Mouse (Mus musculus): Measurements from ENCODE around the gene Spats2.

Spats2 gene

DNA sequence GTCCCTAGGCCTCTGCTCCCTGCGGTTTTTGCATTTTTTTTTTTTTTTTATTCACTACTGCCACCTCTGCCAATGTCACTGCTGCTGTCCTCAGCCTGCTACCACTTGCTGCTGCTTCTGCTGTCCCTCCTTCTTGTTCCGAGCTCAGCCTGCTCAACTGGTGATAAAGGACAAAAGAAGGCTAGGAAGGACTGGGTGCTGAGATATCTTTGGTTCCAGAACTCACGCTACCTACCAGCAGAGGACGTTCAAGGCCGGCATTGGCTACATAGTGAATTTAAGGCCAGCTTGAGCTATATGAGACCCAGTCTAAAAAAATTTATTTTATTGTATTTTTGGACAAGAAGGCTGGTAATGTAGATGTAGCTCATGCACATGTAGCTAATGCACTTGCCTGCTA, 12.7 kb downstream of the Spats2 start:
- peak; percentile 52 for DNase-seq (ENCODE audit: extremely low read depth, low read depth)

DNA sequence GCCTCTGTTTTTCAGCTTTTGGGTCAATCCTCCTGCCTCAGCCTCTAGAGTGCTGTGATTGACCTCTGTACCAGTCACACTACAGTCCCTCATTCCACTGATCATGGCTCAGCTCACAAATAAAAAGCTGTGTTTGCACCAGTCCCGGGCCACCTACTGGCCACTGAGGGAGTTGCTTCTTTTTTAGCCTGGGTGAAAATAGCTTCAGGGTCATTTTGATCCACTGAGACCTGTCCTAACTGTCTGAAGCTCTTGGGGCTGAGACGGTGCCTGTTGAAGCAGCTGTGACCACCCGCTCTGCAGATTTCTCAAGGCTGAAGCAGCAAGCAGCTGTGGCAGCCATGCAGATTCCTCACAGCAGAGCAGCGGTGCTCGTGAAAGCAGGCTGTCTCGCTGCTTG, 14.0 kb downstream of the Spats2 start:
- no peak for DNase-seq (ENCODE audit: extremely low read depth, low read depth)

DNA sequence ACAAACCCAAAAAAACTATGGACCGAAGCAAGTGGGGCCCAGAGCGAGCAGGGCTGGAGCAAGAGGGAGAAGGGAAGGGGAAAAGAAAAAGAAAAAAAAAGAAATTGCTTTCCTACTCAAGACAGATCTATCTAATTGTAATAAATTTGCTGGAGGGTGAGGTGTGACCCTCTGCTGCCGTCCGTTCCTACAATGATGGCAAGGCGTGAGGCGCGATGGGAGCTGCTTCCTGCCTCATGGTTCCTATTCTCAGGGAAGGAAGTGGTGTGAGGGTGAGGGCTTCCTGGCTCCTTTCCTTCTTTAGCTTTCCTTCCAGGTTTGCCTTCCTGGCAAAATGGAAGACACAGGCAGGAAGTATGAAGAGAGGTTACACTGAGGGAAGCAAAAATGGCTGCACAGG, 24.8 kb downstream of the Spats2 start:
- no peak for DNase-seq (ENCODE audit: extremely low read depth, low read depth)

DNA sequence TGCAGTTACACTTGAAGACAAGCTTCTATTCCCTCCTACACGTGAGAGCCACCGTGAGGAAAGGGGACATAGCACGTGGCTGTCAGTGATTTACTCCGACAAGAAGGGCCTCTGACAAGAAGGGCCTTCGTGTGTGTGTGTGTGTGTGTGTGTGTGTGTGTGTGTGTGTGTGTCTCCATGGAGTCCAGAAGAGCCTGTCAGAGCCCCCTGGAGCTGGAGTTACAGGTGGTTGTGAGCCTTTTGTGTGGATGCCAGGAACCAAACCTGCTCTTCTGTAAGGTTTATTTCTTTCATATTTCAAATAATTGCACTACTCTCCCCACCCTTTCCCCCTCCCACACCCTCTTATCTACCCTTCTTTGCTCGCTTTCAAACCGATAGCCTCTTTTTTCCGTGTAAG, 25.6 kb downstream of the Spats2 start:
- DNase-seq (ENCODE audit: extremely low read depth, low read depth) = no peak

DNA sequence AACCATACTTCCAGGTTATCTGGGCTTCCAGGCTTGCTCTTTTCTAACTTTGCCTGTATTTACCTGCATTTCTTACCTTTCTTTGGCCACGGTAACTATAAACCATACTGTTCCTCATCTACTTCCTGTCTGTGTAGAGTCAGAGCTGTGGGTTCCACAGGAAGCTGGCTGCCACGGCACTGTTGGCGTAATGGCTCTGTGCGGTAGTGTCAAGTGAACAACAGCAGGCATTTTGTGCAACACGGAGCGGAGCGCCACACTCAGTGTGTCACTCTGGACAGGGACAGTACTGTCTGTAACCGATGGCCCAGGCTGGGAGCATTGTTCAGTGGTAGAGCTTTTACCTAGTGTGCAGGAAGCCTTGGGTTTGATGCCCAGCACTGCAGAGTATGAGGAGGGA, 27.8 kb downstream of the Spats2 start:
- no peak for DNase-seq (ENCODE audit: extremely low read depth, low read depth)

DNA sequence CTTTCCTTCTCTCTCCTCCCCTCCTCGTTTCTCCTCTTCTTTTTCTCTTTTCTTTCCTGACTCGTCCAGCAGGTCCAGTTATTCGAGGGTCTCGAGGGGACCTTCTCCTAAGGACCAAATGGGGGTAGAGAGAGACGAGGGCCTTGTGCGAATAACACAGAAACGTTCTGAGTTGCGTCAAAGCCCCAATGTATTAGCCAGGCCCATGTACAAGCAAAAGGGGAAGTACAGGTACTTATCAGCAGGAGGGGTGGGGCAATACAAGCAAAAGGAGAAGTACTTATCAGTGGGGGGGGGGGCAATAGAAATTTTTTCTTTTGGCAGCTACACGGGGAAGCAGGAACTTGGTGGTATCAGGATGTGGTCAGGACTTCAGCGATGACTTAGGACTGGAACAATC, 28.8 kb downstream of the Spats2 start:
- peak; percentile 44 for DNase-seq (ENCODE audit: extremely low read depth, low read depth)

DNA sequence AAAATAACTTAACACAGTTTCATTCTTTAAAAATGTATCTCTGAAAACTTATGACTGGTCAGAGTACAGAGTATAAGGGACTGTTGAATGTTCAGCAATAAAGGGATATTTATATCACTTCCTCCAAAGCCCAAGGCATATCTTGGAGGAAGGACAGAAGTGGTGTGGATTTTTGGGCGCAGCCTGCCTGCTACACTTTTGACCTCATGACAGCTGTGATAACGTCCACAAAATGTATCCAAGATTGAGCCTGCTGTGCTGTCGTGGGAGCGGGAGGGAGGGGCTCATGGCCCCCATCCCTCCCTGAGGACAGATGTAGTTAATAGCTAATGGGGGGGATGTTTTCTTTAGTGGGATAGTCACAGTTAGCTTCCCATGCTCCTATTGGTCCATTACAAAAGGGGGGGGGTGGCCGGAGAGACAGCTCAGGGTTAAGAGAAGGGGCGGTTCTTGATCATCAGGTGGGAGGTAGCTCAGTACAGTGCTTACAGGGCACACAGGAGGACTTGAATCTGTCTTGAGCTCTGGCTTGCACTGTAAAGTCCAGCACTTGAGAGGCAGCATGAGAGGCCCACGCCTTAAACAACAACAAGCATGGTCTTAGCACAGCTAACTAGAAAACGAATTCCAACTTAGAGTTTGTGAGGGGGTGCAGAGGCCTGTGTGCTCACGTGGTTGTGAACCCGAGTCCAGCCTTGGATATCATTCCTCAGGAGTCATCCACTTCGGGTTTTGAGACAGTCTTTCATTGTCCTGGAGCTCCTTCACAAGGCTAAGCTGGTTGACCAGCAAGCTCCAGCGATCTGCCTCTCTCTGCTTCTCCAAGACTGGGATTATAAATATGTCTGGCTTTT, 38.0 kb downstream of the Spats2 start:
- DNase-seq (ENCODE audit: extremely low read depth, low read depth) = no peak

DNA sequence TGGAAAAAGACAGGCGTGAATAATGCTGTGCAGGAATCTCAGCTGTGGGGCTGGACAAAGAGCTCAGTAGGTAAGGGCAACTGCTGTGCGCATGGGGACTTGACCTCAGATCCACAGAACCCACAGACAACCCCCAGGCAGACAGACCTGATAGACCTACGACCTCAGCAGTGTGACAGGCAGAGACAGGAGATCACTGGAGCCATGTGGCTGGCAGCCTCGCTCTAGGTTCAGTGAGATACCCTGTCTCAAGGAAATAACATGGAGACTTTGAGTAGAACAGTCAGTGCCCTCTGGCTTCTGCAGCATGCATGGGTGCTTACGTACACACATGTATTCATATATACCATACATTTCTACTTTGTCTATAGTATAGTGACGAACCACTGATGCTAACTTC, 46.4 kb downstream of the Spats2 start:
- DNase-seq (ENCODE audit: extremely low read depth, low read depth) = no peak

DNA sequence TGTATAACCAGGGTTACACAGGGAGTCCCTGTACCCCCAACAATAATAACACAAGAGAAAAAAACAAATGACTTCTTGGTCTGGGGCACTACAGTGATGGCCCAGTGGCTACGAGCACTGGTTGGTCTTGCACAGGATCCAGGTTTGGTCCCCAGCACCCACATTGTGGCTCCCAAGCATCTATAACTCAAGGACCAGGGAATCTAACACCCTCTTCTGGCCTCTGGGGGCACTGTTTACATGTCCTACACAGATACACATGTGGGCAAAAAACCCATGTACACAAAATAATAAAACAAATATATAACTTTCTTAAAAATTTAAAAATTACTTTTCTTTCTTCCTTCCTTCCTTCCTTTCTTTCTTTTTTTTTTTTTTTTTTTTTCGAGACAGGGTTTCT, 53.9 kb downstream of the Spats2 start:
- no peak for DNase-seq (ENCODE audit: extremely low read depth, low read depth)

DNA sequence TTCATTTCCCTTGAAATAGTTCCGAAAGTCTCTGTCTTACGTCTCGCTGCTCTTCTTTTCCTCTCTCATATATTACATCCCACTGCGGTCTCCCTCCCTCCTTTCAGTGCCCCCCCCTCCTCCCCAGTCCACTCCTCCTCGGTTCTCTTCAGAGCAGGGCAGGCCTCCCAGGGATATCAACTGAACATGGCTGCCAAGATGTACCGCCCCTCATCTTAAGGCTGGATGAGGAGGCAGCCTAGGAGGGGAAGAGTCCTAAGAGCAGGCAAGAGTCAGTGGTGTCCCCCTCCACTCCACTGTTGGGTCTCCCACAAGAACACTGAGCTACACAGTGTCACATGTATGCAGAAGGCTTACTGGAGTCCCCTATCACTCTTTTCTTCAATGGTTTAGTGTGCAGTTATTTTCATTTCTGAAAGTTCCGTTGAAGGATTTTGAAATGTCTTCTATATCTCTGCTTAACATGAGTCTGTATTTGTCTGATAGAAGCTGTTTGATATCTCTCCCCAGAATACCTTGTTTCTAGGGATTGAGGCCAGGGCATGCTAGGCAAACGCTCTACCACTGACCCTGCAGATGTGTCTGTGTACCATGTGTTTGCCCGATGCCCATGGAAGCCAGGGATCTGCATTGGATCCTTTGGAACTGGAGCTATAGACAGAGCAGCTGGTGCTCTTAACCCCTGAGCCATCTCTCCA, 58.6 kb downstream of the Spats2 start:
- no peak for DNase-seq (ENCODE audit: extremely low read depth, low read depth)

DNA sequence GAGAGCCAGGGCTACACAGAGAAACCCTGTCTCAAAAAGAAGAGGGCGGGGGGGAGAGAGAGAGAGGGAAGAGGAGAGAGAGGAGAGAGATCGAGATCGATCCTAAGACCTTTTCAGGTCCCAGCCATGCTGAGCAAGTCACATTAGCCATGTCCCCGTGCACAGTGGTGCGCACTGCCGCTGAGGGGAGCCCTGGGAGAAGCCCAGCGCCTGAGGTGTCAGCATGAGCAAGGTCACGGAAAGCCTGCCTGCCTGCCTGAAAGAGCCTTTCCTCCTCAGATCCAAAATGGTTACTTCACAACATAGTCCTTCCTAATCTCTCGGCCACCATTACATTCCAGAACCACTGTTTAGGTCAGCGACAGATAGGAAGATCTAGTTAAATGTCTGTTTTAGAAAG, 68.6 kb downstream of the Spats2 start:
- no peak for DNase-seq (ENCODE audit: extremely low read depth, low read depth)

DNA sequence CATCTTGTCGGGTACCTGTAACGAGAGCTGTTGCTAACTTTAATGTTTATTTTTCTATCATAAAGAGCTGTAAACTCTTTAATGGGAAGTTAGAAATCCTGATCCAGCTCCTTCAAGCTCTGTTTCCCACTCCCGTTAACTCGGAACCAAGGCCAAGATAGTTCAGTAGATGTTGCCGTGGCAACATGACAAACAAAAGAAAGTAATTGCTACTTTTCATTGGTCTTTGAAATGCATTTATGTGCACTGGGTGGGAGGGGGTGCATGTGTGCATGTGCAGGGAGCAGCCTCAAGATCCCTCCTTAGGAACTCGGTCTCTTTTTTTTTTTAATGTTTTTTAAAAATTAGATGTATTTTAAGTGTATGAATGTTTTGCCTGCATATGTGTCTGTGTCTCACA, 69.3 kb downstream of the Spats2 start:
- DNase-seq (ENCODE audit: extremely low read depth, low read depth) = no peak

DNA sequence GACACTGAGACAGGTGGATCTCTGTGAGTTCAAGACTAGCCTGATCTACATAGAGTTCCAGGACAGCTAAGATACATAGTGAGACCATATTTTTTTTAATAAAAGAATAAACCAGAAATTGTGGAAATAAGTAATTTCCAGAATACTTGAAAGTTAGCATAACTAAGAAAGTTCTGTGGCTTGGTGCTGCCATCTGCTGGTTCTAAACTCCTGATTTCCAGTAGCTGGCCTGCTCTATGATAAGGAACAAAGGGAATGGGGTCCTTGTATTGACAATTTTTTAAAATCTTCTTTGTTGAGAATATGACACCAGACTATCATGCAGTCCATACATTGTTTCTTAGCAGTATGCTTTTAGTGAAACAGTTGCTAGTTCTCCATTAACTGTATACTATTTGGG, 73.0 kb downstream of the Spats2 start:
- DNase-seq (ENCODE audit: extremely low read depth, low read depth) = no peak

DNA sequence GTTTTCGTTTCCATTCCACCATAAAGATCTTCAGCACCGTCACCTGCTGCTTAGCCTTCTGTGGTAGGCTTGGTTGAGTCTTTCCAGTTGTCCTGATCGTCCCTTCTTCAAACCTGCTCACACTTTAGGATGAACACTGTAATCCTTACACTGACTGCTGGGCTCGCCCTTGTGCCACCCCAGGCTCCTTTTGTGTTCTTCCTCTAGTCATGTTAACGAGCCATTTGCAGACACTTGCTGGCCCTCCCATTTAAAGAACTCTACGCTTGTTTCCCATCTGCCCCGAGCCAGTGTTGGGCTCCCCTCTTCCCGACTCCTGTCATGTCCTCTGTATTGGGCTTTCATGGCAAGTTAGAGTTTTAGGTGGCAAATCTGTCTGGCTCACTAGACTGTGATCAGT, 80.2 kb downstream of the Spats2 start:
- no peak for DNase-seq (ENCODE audit: extremely low read depth, low read depth)

DNA sequence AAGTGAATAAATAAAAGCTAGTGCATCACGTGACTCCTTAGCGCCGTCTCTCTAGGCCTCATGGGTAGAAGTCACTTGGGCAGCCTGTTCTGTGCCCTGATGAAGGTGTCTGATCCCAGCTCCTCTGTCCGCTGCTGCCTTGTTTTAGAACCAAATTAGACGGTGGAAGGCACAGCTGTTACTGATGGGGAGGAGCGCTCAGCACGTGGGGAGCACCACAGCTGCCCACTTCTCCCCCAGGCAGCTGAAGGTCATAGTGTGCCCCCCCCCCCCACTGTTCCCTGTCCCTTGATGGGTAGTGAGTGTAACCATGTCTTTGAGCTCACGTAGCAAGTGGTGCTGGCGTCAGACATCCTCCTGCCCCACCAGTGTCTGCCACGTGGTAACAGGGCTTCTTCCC, 87.5 kb downstream of the Spats2 start:
- DNase-seq (ENCODE audit: extremely low read depth, low read depth) = no peak

DNA sequence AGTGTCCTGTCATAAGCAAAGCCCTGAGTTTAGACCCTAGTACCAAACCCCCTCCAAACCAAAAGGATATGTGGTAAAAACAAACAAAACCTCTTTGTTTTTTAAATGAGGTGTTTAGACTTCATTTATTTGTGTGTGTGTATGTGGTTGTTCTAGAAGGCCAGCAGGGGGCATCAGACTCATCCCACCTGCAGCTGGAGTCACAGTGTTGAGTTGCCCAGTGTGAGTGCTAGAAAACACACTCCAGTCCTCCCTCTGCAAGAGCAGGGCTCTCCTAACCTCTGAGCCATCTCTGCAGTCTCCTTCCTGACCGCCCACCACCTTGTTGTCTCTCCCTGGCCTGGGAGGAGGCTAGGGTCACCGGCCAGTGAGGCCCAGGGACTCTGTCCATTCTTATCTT, 89.2 kb downstream of the Spats2 start:
- peak; percentile 61 for DNase-seq (ENCODE audit: extremely low read depth, low read depth)

DNA sequence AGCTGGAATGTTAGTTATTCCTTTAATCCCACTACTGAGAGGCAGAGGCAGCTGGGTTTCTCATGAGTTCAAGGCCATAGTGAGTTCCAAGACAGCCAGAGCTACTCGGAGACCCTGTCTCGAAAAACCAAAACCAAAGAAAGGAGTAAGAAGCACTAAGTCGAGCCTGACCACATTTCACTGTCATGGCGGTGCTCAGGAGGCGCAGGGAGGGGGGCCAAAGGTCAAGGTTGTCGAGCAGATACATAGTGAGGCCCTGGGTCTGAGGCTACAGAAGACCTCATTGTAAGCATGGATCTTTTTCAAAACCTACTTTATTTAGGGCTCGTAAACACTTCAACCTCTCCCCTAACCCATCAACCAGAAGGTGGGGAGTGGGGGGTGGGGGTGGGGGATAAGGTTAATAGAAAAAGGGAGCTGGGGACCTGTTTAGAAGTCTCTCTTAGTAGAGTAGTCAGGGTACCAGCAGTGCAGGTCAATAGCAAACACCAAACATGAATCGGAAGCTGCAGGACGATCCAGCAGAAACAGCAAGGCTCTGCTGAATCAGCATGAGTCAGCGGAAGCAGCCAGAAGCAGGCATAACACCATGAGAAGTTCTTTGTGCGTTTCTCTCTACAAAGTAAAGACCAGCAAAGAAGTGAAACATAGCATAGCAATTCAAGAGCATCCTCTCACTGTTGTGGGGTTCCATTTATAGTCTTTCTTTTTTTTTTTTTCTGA, 90.2 kb downstream of the Spats2 start:
- DNase-seq (ENCODE audit: extremely low read depth, low read depth) = no peak

DNA sequence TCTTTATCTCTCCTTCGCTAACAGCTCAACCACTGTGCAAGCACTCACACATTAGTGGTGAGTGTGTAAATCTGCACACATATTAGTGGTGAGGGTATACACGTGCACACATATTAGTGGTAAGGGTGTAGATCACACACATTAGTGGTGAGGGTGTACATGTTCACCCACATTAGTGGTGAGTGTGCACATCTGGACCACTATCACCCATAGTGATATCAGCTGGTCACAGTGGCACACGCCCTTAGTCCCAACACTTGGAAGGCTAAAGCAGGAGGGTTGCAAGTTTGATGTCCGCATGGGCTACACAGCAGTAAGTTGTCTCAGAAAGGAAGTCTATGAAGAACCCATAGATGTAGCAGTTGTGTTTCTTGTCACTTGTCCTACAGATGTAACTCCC, 91.9 kb downstream of the Spats2 start:
- no peak for DNase-seq (ENCODE audit: extremely low read depth, low read depth)

DNA sequence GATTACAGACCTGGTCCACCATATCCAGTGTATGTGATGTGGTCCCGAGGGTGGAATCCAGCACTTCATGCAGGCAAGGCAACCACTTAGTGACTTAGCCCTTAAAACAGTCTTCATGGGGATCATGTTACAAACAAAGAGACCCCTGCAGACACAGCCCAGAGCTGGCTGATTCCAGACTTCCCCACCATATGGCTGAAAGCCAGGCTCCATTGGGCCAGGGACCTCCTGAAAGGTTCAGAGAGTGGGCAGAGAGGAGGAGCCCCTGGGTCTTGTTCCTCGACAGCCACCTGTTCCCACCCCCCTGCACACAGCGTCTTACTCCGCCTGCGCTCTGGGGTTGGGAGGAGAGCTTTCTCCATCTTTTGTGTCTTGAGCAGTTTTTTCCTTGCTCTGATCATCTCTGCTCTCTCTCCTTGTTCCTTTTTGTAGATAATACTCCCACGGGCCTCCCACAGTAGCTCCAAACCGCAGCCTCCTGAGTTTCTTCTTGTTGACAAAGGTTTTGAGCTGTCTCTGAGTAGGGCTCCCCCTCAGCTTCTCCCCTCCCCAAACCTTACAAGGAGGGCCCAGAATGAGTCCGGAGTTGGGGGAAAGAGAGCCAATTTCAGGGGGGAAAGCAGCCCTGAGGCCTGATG, 95.7 kb downstream of the Spats2 start:
- DNase-seq (ENCODE audit: extremely low read depth, low read depth) = no peak

DNA sequence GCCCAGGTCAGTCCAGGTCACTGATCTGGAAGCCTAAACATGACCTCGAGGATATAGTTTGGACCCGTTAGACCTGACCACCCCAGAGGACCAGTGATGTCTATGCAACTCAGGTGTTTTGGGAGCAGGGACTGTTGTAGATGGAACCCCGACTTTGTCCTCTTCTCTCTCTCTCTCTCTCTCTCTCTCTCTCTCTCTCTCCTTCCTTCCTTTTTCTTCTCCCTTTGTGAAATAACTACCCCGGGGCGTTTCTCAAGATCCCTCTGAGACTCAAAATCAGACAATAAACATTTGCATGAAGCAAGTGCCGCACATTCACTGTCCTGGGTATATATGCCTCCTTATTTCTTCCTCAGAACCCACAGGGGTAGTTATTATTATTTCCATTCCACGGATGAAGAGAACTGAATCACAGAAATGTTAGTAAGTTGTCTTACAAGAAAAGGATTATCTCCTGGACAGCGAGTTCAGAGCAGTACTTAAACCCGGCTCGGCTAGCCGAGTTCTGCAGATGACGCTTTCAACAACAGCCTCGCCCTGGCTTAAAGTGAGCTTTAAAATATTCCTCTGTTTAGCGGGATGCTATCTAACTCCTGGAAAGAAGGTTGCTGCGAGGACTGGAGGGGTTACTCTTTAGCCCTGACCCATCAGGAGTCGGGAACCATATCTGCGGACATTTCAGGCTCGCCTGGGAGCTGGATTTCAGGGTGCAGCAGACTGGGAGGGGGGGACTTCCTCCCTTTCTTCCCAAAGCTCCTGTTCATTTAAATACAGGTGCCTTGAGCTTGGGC, 97.3 kb downstream of the Spats2 start:
- DNase-seq (ENCODE audit: extremely low read depth, low read depth) = no peak

DNA sequence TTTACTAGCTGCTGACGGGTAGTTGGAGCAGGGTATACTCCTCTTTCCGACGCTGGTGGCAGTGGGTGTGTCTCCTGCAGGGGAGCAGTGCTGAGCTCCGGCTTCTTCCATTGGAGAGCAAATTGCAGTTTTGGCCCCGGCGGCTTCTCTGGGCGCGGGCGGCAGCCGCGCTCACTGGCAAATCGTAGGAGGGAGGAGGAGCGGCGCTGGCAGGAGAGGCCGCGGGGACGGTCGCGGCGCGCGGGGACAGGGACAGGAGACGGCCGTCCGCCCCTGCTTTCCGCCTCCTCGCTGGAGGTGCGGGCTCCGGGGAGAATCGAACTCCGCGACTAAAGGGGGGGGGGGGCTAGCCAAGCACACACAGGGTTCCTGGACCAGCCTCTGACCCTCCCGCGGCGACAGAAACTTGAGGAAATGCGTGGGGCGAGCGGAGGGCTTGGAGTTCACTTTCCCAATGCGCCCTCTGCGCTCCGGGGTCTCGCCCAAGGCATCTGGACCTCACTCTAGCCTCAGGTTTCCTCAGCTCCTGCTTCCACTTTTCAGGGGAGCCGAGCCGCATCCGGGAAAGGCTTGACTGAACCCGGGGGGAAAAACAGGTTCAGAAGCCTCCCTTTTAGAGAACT, 98.0 kb downstream of the Spats2 start:
- peak; percentile 62 for DNase-seq (ENCODE audit: extremely low read depth, low read depth)

All from MEL-GATA-1-ER (cell line).